Mouse (Mus musculus) adipose tissue, adult 10 weeks (tissue): ENCODE measurements around the gene Olfr196. TPM values are rescaled to one million over a fixed set of nuclear protein-coding genes. Genes with fewer than 3 reads are reported as not detected.

Experiments used
- polyA plus RNA-seq: library from polyadenylated mRNA; stranded (reverse); fragments of 350-450 nt; fragmentation: Illumina TruSeq; extraction: RNeasy Lipid Tissue Mini Kit (QIAGEN cat#74804); gene quantifications from one replicate; pipeline ENCODE4 v1.2.3, GENCODE M21; 2014; ENCODE audit warnings: low read depth, low replicate concordance

The Olfr196 gene
- not detected for polyA plus RNA-seq

GRCm38 (mm10) chr16:59170354-59170753, at the start of gene Olfr196:
TSS of gene Olfr196 (minus strand) at chr16:59170454.

GRCm38 (mm10) chr16:59219667-59220066, 49.4 kb upstream of the Olfr196 start, which contains the start of gene Olfr199:
TSS of gene Olfr199 (minus strand) at chr16:59219767.

GRCm38 (mm10) chr16:59203433-59203832, 33.2 kb upstream of the Olfr196 start, which contains the start of gene Olfr198:
TSS of gene Olfr198 (minus strand) at chr16:59203533.

GRCm38 (mm10) chr16:59146746-59147145, 23.5 kb downstream of the Olfr196 start, which contains the start of gene Olfr195:
TSS of gene Olfr195 (plus strand) at chr16:59147046.

GRCm38 (mm10) chr16:59120969-59121368, 49.3 kb downstream of the Olfr196 start, which contains the start of gene Olfr194:
TSS of gene Olfr194 (minus strand) at chr16:59121069.

Other genes starting within 250 kb of the Olfr196 start
- gene Olfr181, start 241.7 kb downstream of the Olfr196 start, polyA plus RNA-seq = not detected
- gene Olfr180, start 241.1 kb downstream of the Olfr196 start, polyA plus RNA-seq = not detected
- gene Olfr183, start 175.1 kb downstream of the Olfr196 start, polyA plus RNA-seq = not detected
- not detected for gene Olfr186, start 140.2 kb downstream of the Olfr196 start, polyA plus RNA-seq
- gene Olfr187, start 130.7 kb downstream of the Olfr196 start, polyA plus RNA-seq = not detected
- gene Olfr190, start 92.4 kb downstream of the Olfr196 start, polyA plus RNA-seq = not detected
- not detected for gene Olfr191, start 80.6 kb downstream of the Olfr196 start, polyA plus RNA-seq
- gene Olfr193, start 58.6 kb downstream of the Olfr196 start, polyA plus RNA-seq = not detected
- not detected for gene Olfr194, start 49.4 kb downstream of the Olfr196 start, polyA plus RNA-seq
- not detected for gene Olfr195, start 23.4 kb downstream of the Olfr196 start, polyA plus RNA-seq
- gene Olfr198, start 33.1 kb upstream of the Olfr196 start, polyA plus RNA-seq = not detected
- gene Olfr199, start 49.3 kb upstream of the Olfr196 start, polyA plus RNA-seq = not detected
- gene Olfr201, start 102.2 kb upstream of the Olfr196 start, polyA plus RNA-seq = not detected
- gene Olfr202, start 116.3 kb upstream of the Olfr196 start, polyA plus RNA-seq = not detected
- not detected for gene Olfr203, start 128.4 kb upstream of the Olfr196 start, polyA plus RNA-seq
- gene Olfr204, start 147.8 kb upstream of the Olfr196 start, polyA plus RNA-seq = not detected
- not detected for gene Olfr205, start 160.7 kb upstream of the Olfr196 start, polyA plus RNA-seq
- not detected for gene Olfr206, start 178.8 kb upstream of the Olfr196 start, polyA plus RNA-seq
- not detected for gene Olfr209, start 193.5 kb upstream of the Olfr196 start, polyA plus RNA-seq
- not detected for gene Gabrr3, start 236.9 kb upstream of the Olfr196 start, polyA plus RNA-seq